Mouse (Mus musculus) ES-CJ7 (cell line): Measurements from ENCODE around the gene Gm28035.

Experiments
- DNase-seq: peaks from one replicate; pipeline ENCODE4 v3.0.0; 2011; ENCODE audit warnings: low read depth, low spot score

Gm28035 gene

GRCm38 (mm10) chr2:30261064-30261736, 20.8 kb downstream of the Gm28035 start:
- peak; percentile 54 for DNase-seq

GRCm38 (mm10) chr2:30261921-30262839, 21.8 kb downstream of the Gm28035 start:
- DNase-seq = no peak

GRCm38 (mm10) chr2:30262840-30263441, 22.6 kb downstream of the Gm28035 start:
- DNase-seq = no peak

GRCm38 (mm10) chr2:30263811-30264210, 23.4 kb downstream of the Gm28035 start:
- no peak for DNase-seq

- peak; percentile 87 for DNase-seq
These were observed 24.5 kb downstream of the Gm28035 start for GRCm38 (mm10) chr2:30264671-30265519.

GRCm38 (mm10) chr2:30265767-30266253, 25.4 kb downstream of the Gm28035 start, which contains the start of gene Phyhd1:
TSS of gene Phyhd1 (plus strand) at chr2:30266203.
- peak; percentile 26 for DNase-seq

- peak; percentile 85 for DNase-seq
These were observed 26.1 kb downstream of the Gm28035 start for GRCm38 (mm10) chr2:30266392-30266941.

GRCm38 (mm10) chr2:30267466-30267865, 27.1 kb downstream of the Gm28035 start:
- DNase-seq = no peak

GRCm38 (mm10) chr2:30268371-30268770, 28.0 kb downstream of the Gm28035 start:
- DNase-seq = no peak

- DNase-seq = no peak
These were observed 29.0 kb downstream of the Gm28035 start for GRCm38 (mm10) chr2:30269241-30269990.

GRCm38 (mm10) chr2:30270134-30270533, 29.8 kb downstream of the Gm28035 start:
- peak; percentile 73 for DNase-seq

GRCm38 (mm10) chr2:30280743-30281142, 40.4 kb downstream of the Gm28035 start, which contains the start of gene Gm28038:
TSS of gene Gm28038 (plus strand) at chr2:30281043.
- no peak for DNase-seq

GRCm38 (mm10) chr2:30281651-30282050, 41.3 kb downstream of the Gm28035 start:
- DNase-seq = no peak

GRCm38 (mm10) chr2:30283193-30283592, 42.8 kb downstream of the Gm28035 start:
- DNase-seq = no peak

GRCm38 (mm10) chr2:30285004-30285403, 44.6 kb downstream of the Gm28035 start:
- no peak for DNase-seq

- DNase-seq = no peak
These were observed 45.2 kb downstream of the Gm28035 start for GRCm38 (mm10) chr2:30285416-30286181.

- peak; percentile 95 for DNase-seq
These were observed 46.0 kb downstream of the Gm28035 start, which contains the start of the genes Dolk and Nup188 for GRCm38 (mm10) chr2:30286192-30287026. TSS of gene Dolk (minus strand) at chr2:30286334. TSS of gene Nup188 (plus strand) at chr2:30286397.

- DNase-seq = peak; percentile 53
These were observed 46.6 kb downstream of the Gm28035 start for GRCm38 (mm10) chr2:30287027-30287373.
